Mouse (Mus musculus) CH12.LX (cell line): ENCODE measurements around the gene Gmcl1.

Source experiments
- CTCF ChIP-seq, 2 experiments: IDR thresholded peaks in 1 of 2; conservative IDR thresholded peaks in 1 of 2; 2 replicates each; pipeline ENCODE4 v1.5.1; 2011 to 2012; ENCODE audit warnings: low read depth in 2 of 2, low read length in 2 of 2, improper control_type of control experiment in 1 of 2, inconsistent platforms in 1 of 2, mild to moderate bottlenecking in 1 of 2, moderate library complexity in 1 of 2
- E2F4 ChIP-seq: IDR thresholded peaks from 2 replicates; pipeline ENCODE4 v1.6.1; 2011; ENCODE audit warnings: low read depth, low read length, improper control_type of control experiment; ENCODE audit not compliant: insufficient replicate concordance
- HCFC1 ChIP-seq: IDR thresholded peaks from 2 replicates; pipeline ENCODE4 v1.6.1; 2012; ENCODE audit warnings: low read depth, mild to moderate bottlenecking, inconsistent platforms, low read length, improper control_type of control experiment
- MAFK ChIP-seq: IDR thresholded peaks from 2 replicates; pipeline ENCODE4 v1.6.1; 2011; ENCODE audit warnings: low read length, improper control_type of control experiment; ENCODE audit not compliant: insufficient replicate concordance
- MXI1 ChIP-seq: IDR thresholded peaks from 2 replicates; pipeline ENCODE4 v1.6.1; 2011; ENCODE audit warnings: mild to moderate bottlenecking, low read depth, low read length, improper control_type of control experiment
- POLR2A ChIP-seq: IDR thresholded peaks from 2 replicates; pipeline ENCODE4 v1.6.1; 2011; ENCODE audit warnings: low read depth, mild to moderate bottlenecking, improper control_type of control experiment, low read length
- POLR2AphosphoS2 ChIP-seq: IDR thresholded peaks from 2 replicates; pipeline ENCODE4 v1.6.1; 2011; ENCODE audit warnings: low read depth, low read length, improper control_type of control experiment
- RCOR1 ChIP-seq: conservative IDR thresholded peaks from 2 replicates; pipeline ENCODE4 v1.6.1; 2012; ENCODE audit warnings: low read depth, mild to moderate bottlenecking, inconsistent platforms, low read length, improper control_type of control experiment
- TCF12 ChIP-seq: IDR thresholded peaks from 2 replicates; pipeline ENCODE4 v1.6.1; 2014; ENCODE audit warnings: low read depth, mild to moderate bottlenecking, inconsistent platforms, low read length, improper control_type of control experiment
- ZMIZ1 ChIP-seq: IDR thresholded peaks from 2 replicates; pipeline ENCODE4 v1.6.1; 2012; ENCODE audit warnings: low read depth, mild to moderate bottlenecking, inconsistent platforms, low read length, improper control_type of control experiment

DNA sequence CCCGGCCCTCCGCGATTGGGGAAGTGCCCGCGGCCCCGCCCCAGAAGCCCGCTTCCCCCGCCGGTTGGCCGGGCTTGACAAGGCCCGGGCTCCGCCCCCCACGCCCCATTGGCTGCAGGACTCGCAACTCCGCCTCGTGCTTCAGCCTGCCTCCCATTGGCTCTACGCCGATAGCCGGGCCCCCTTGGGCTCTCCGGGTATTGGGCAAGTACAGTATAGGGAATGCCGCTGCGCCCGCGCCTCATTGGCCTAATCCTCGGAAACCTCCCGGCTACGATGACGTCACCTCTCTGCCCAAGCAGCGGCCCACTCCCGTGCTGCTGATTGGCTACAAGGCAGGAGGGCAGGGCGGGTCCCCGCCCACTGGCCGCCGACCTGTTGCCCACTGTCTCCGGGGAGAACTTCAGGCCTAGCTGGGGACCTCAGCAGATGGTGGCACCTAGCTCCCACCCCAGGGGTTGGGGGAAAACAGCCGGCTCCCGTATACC is 63.9 kb downstream of the Gmcl1 start:
- peak; percentile 48 for TF ChIP-seq HCFC1
- no peak for TF ChIP-seq POLR2AphosphoS2
- TF ChIP-seq CTCF (conservative IDR thresholded peaks at IDR 0.05 in 1 of 2, IDR thresholded peaks at IDR 0.05 in 1 of 2; ENCODE audit: low read depth in 2 of 2, low read length in 2 of 2): no peak
- no peak for TF ChIP-seq MXI1
- no peak for TF ChIP-seq MAFK
- TF ChIP-seq TCF12: no peak
- 0 out of 2 replicates have a peak, but pooled peaks have one; percentile 16 for TF ChIP-seq ZMIZ1
- TF ChIP-seq RCOR1: no peak
- TF ChIP-seq E2F4: no peak
- peak; percentile 42; the same call in 1 of the 2 replicates for TF ChIP-seq POLR2A
